In the genomic region with DNA sequence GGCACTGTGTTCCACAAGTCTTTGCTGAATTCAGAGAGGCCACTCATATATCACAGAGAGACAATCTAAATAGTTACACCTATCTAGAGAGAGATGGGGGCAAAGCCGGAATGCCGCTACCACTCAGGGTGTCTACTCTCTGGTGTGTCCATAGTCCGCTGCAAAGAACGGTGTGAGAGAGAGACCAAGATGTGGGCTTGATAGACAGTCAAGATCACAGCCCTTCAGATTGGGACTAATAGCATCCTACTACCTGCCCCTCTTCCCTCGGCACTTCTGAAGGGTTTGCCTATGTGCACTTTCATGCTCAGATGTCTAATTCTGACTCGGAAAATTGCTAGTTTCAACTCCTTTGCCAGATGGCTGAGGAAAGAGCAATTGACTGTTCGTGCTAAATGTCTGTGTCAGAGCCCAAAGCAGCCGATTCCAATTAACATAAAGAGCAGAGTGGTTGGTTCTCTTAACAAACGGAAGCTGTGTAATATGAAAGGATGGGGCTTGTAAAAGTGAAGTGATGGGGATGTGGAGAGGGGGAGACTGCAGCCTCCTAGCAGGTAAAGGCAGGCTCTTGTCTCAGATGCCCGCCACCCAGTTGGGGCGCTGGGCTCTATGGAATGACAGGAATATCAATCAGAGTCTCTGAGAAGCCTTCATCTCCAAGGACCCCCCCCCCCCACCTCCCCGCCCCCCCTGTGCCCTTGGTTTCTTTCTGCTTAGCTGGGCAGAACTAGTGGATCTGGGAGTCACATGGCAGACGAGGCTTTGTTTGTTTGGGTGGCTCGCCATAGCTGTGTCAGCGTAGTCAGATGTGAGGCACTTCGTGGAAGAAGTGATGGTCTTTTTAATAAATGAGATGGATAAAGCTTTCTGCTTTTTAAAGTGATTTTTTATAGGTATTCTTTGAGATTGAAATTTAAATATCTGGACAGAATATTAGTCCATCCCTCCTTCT, we compare ENCODE assay signal across 14 mouse cellular contexts.
A peak's percentile ranks its signal among the peaks of the same experiment; 100 is the strongest.
DNase-seq lines count a peak whose midpoint lies in the region; ATAC-seq lines count a peak whose summit lies in the region.
"Had no signal": no experiment of that assay in that cellular context is flagged by ENCODE, and none has a peak within 500 bp of the region (broad histone marks: within the 10 kb centered on the region; RNA-seq: fewer than 3 reads in every experiment).

No protein-coding gene starts in this region.

- peak; percentile 68; the same call in 1 of the 2 replicates for ATAC-seq in midbrain, embryonic 15.5 days (replicated peaks)
- ATAC-seq: liver, embryonic 12.5 days; Patski had no signal

- no peaks in the 10 kb centered on the region for H3K36me3 ChIP-seq in hindbrain, embryonic 10.5 days
- H3K36me3 ChIP-seq in midbrain, embryonic 15.5 days (replicated peaks) = no peaks in the 10 kb centered on the region
- H3K36me3 ChIP-seq: heart, embryonic 12.5 days; liver, embryonic 12.5 days; stomach, embryonic 15.5 days had no signal

- H3K27ac ChIP-seq in hindbrain, embryonic 10.5 days = 0 out of 2 replicates have a peak overlapping the region, but pooled peaks have one; percentile 50
- peak overlapping the region; percentile 62 for H3K27ac ChIP-seq in midbrain, embryonic 15.5 days
- H3K27ac ChIP-seq: liver, embryonic 12.5 days; macrophage; stomach, embryonic 15.5 days had no signal

- 74% methylated on average over 16 of the region's 16 CpGs for WGBS in hindbrain, embryonic 10.5 days
- WGBS in midbrain, embryonic 15.5 days = 61% methylated on average over 16 of the region's 16 CpGs

- peaks cover 16% of the 10 kb centered on the region for H3K4me1 ChIP-seq in hindbrain, embryonic 10.5 days (replicated peaks)
- H3K4me1 ChIP-seq in midbrain, embryonic 15.5 days = peaks cover 2% of the 10 kb centered on the region
- H3K4me1 ChIP-seq: liver, embryonic 12.5 days had no signal

- H3K9me3 ChIP-seq in hindbrain, embryonic 10.5 days = peaks cover 3% of the 10 kb centered on the region; the same call in 1 of the 2 replicates
- no peaks in the 10 kb centered on the region for H3K9me3 ChIP-seq in midbrain, embryonic 15.5 days
- H3K9me3 ChIP-seq: heart, embryonic 12.5 days; liver, embryonic 12.5 days; stomach, embryonic 15.5 days had no signal

- DNase-seq in frontal cortex, adult 2 months (ENCODE audit: extremely low spot score in 1 of 2, low spot score in 1 of 2) = peak; percentile 28 to 53
- DNase-seq in frontal cortex, postnatal 10 days (ENCODE audit: low spot score in 2 of 2) = no peak
- peak; percentile 44 for DNase-seq in embryo, embryonic 11 days
- no peak for DNase-seq in hindbrain, embryonic 10.5 days (ENCODE audit: low spot score)
- no peak for DNase-seq in adrenal gland, adult 8-10 months
- DNase-seq in heart, postnatal 25 days (ENCODE audit: low spot score) = no peak
- DNase-seq in adrenal gland, postnatal 25 days = no peak
- DNase-seq: kidney, postnatal 25 days had no signal

- no peak overlapping the region for H3K4me3 ChIP-seq in hindbrain, embryonic 10.5 days
- no peak overlapping the region for H3K4me3 ChIP-seq in midbrain, embryonic 15.5 days
- H3K4me3 ChIP-seq: heart, embryonic 12.5 days; liver, embryonic 12.5 days; stomach, embryonic 15.5 days had no signal

- no peak overlapping the region for H3K9ac ChIP-seq in midbrain, embryonic 15.5 days
- H3K9ac ChIP-seq: heart, embryonic 12.5 days; liver, embryonic 12.5 days; stomach, embryonic 15.5 days had no signal

- intact Hi-C loops in heart, postnatal 25 days (cut with DNase I) = no loop called here

- H3K4me2 ChIP-seq in midbrain, embryonic 15.5 days = no peak overlapping the region
- H3K4me2 ChIP-seq: heart, embryonic 12.5 days; liver, embryonic 12.5 days; stomach, embryonic 15.5 days had no signal

- no peaks in the 10 kb centered on the region for H3K27me3 ChIP-seq in hindbrain, embryonic 10.5 days (ENCODE audit: insufficient read depth, poor library complexity, severe bottlenecking)
- H3K27me3 ChIP-seq in midbrain, embryonic 15.5 days (replicated peaks) = no peaks in the 10 kb centered on the region
- H3K27me3 ChIP-seq: heart, embryonic 12.5 days; liver, embryonic 12.5 days; Patski; stomach, embryonic 15.5 days had no signal

Comparison
In these comparisons a context has a peak if more than half of its experiments do, and no peak if none do; other contexts are left out.
1. DNase-seq: peak in frontal cortex, adult 2 months (2 of 2) and embryo, embryonic 11 days (single experiment); none in frontal cortex, postnatal 10 days (0 of 2), hindbrain, embryonic 10.5 days (single experiment), adrenal gland, adult 8-10 months (single experiment), heart, postnatal 25 days (single experiment) and adrenal gland, postnatal 25 days (single experiment).